Mouse (Mus musculus): ENCODE data around the gene Gm21060. TPM values are rescaled to one million over a fixed set of nuclear protein-coding genes. Genes with fewer than 3 reads are reported as not detected.
"Not testable (repeated sequence)": the region's sequence is repeated elsewhere in the genome, so short reads cannot be mapped to it uniquely, and the experiment has no call there.

Gene Gm21060
- not detected in 2 replicates for total RNA-seq (2014; rRNA removed)
- polyA plus RNA-seq (2012; rRNA removed), result not detected in 2 replicates

DNA sequence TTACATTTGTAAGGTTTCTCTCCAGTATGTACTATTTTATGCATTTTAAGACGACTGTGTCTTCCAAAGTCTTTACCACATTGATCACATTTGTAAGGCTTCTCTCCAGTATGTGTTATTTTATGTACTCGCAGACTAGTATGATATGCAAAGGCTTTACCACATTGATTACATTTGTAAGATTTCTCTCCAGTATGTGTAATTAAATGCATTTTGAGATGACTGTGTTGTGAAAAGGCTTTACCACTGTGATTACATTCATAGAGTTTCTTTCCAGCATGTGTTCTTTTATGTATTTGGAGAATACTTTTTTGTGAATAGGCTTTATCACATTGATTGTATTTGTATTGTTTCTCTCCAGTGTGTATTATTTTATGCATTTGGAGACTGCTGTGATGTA lies at the start of gene Gm21060:
Gene Gm21060 (minus strand): TSS at position 101 of the 400 bp plus-strand sequence.
- no peak for DNase-seq (ENCODE audit: extremely low read depth, low read depth, low spot score)
- TF ChIP-seq CTCF (IDR thresholded peaks at IDR 0.05; ENCODE audit: low read depth, low read length) (no peak), POLR2A (IDR thresholded peaks at IDR 0.05; ENCODE audit: extremely low read depth, insufficient read depth, low read length) (no peak)

DNA sequence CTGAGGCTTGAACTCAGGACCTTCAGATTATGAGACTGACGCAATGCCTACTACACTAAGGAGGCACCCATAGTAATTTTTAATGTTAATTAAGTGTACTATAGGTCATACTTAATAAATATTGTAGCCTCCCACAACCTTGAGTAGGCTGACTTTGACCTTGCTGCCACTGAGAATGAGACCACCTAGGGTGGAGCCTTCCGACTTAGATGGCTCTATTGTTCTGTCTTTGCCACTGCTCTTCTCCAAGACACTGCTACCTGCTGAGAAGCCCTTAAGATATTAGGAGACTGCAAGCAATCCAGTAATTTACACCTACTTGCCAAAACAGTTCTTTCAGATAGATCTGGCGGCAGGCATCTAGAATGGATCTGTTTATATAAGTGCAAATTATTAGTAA lies 24.0 kb upstream of the Gm21060 start:
- not testable (repeated sequence) for H3K27me3 ChIP-seq (ENCODE audit: control insufficient read depth, insufficient read depth, low read length); H3K79me2 ChIP-seq (ENCODE audit: control insufficient read depth, insufficient read depth, low read length); H3K4me3 ChIP-seq (ENCODE audit: insufficient read depth, low read depth, low read length); DNase-seq (ENCODE audit: extremely low read depth, low read depth, low spot score); H3K9ac ChIP-seq (ENCODE audit: low read depth, low read length); H3K4me1 ChIP-seq (ENCODE audit: control insufficient read depth, insufficient read depth, low read length); H3K36me3 ChIP-seq (ENCODE audit: control insufficient read depth, insufficient read depth, low read length); H3K27ac ChIP-seq (replicated peaks; ENCODE audit: insufficient read depth, low read depth, low read length)
- WGBS, result 94% methylated on average over 3 of the region's 3 CpGs

More for the DNA sequence above, at the start of gene Gm21060:
- Histone ChIP-seq H3K79me2 (ENCODE audit: control insufficient read depth, insufficient read depth, low read length) (no peaks in the 10 kb centered on the region), H3K9ac (ENCODE audit: low read depth, low read length) (no peak within 1 kb of the TSS), H3K4me3 (ENCODE audit: insufficient read depth, low read depth, low read length) (no peak within 1 kb of the TSS), H3K27me3 (ENCODE audit: control insufficient read depth, insufficient read depth, low read length) (no peaks in the 10 kb centered on the region), H3K4me1 (ENCODE audit: control insufficient read depth, insufficient read depth, low read length) (no peaks in the 10 kb centered on the region), H3K36me3 (ENCODE audit: control insufficient read depth, insufficient read depth, low read length) (no peaks in the 10 kb centered on the region), H3K27ac (replicated peaks; ENCODE audit: insufficient read depth, low read depth, low read length) (no peak within 1 kb of the TSS)
- 92% methylated on average over 2 of the region's 2 CpGs for WGBS

DNA sequence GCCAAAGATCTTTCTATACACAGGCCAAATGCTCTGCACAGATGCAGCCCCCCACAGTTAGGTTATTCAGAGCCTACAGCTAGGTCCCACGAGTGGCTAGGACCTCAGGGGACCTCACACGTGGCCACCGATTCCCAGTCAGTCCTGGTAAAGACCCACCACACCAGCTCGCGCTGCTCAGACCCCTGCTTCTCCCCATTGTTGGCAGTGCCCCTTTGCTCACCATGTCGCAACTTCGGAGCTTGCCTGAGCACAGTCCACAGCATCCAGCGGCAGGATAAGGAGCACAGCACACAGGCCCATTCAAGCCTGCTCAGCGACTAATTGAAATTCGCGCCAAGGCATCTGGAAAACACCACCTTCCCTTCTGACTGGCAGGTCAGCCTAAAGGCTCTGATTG lies 16.3 kb upstream of the Gm21060 start:
- not testable (repeated sequence) for DNase-seq (ENCODE audit: extremely low read depth, low read depth, low spot score); H3K9ac ChIP-seq (ENCODE audit: low read depth, low read length); H3K36me3 ChIP-seq (ENCODE audit: control insufficient read depth, insufficient read depth, low read length); H3K27ac ChIP-seq (replicated peaks; ENCODE audit: insufficient read depth, low read depth, low read length); H3K27me3 ChIP-seq (ENCODE audit: control insufficient read depth, insufficient read depth, low read length); H3K79me2 ChIP-seq (ENCODE audit: control insufficient read depth, insufficient read depth, low read length); H3K4me1 ChIP-seq (ENCODE audit: control insufficient read depth, insufficient read depth, low read length); H3K4me3 ChIP-seq (ENCODE audit: insufficient read depth, low read depth, low read length)
- 40% methylated on average over 11 of the region's 11 CpGs for WGBS

GRCm38 (mm10) chr19:61312400-61312799 lies 15.5 kb upstream of the Gm21060 start:
- not testable (repeated sequence) for H3K27ac ChIP-seq (replicated peaks; ENCODE audit: insufficient read depth, low read depth, low read length); H3K79me2 ChIP-seq (ENCODE audit: control insufficient read depth, insufficient read depth, low read length); H3K4me3 ChIP-seq (ENCODE audit: insufficient read depth, low read depth, low read length); DNase-seq (ENCODE audit: extremely low read depth, low read depth, low spot score); H3K36me3 ChIP-seq (ENCODE audit: control insufficient read depth, insufficient read depth, low read length); H3K4me1 ChIP-seq (ENCODE audit: control insufficient read depth, insufficient read depth, low read length); H3K9ac ChIP-seq (ENCODE audit: low read depth, low read length); H3K27me3 ChIP-seq (ENCODE audit: control insufficient read depth, insufficient read depth, low read length)
- WGBS, result 91% methylated on average over 10 of the region's 10 CpGs

DNA sequence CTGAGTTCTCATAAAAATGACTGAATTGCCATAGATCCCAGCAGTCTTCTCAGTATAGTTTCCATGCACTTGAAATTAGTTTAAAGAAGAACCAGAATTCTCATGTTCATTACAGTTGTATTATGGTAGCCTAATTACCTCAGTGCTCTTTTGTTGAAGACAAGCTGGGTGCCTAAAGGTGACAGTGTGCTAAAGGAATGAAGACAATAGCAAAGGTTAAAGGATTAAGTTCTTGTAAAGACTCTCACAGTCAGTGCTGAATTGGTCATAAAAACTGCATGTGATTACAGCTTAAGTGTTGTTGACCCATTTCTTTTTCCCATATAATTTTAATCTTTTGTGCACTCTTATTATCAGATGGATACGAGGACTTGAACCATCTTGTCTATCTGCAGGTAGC lies 11.2 kb upstream of the Gm21060 start:
- WGBS, result 53% methylated on average over 1 of the region's 1 CpGs
- H3K4me1 ChIP-seq (ENCODE audit: control insufficient read depth, insufficient read depth, low read length), result not testable (repeated sequence)

GRCm38 (mm10) chr19:61285033-61285432 lies 11.8 kb downstream of the Gm21060 start:
- H3K79me2 ChIP-seq (ENCODE audit: control insufficient read depth, insufficient read depth, low read length); H3K4me3 ChIP-seq (ENCODE audit: insufficient read depth, low read depth, low read length): not testable (repeated sequence)
- 72% methylated on average over 4 of the region's 4 CpGs for WGBS

More for the DNA sequence above, 11.2 kb upstream of the Gm21060 start:
- H3K27me3 ChIP-seq (ENCODE audit: control insufficient read depth, insufficient read depth, low read length); DNase-seq (ENCODE audit: extremely low read depth, low read depth, low spot score); H3K4me3 ChIP-seq (ENCODE audit: insufficient read depth, low read depth, low read length); H3K79me2 ChIP-seq (ENCODE audit: control insufficient read depth, insufficient read depth, low read length); H3K9ac ChIP-seq (ENCODE audit: low read depth, low read length); H3K27ac ChIP-seq (replicated peaks; ENCODE audit: insufficient read depth, low read depth, low read length); H3K36me3 ChIP-seq (ENCODE audit: control insufficient read depth, insufficient read depth, low read length): not testable (repeated sequence)

DNA sequence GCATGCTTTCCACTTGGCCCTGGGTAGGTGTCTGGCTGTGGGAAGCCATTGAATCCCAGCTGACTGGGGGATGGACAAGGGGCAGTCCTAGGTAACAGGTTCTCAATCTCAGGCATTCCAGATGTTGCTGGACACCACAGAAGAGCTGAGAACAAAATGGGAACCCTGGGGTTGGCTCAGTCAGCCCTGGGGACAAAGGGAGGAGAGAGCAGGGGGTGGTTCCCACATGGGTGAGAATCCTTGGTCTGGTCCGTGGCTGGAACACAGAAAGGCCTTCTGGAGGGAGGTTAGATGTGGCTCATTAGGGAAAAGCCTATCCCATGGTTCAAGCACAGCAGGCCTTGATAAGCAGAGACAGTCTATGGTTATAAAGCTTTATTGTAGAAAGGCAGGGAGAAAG lies 13.3 kb downstream of the Gm21060 start:
- TF ChIP-seq CTCF (IDR thresholded peaks at IDR 0.05; ENCODE audit: low read depth, low read length) (no peak), POLR2A (IDR thresholded peaks at IDR 0.05; ENCODE audit: extremely low read depth, insufficient read depth, low read length) (no peak)
- H3K4me3 ChIP-seq (ENCODE audit: insufficient read depth, low read depth, low read length), result no peak overlapping the region
- no peaks in the 10 kb centered on the region for H3K27me3 ChIP-seq (ENCODE audit: control insufficient read depth, insufficient read depth, low read length)
- no peak overlapping the region for H3K9ac ChIP-seq (ENCODE audit: low read depth, low read length)
- no peak overlapping the region for H3K27ac ChIP-seq (replicated peaks; ENCODE audit: insufficient read depth, low read depth, low read length)
- H3K79me2 ChIP-seq (ENCODE audit: control insufficient read depth, insufficient read depth, low read length), result no peaks in the 10 kb centered on the region
- WGBS, result 47% methylated on average over 1 of the region's 1 CpGs
- no peaks in the 10 kb centered on the region for H3K4me1 ChIP-seq (ENCODE audit: control insufficient read depth, insufficient read depth, low read length)
- no peak for DNase-seq (ENCODE audit: extremely low read depth, low read depth, low spot score)
- H3K36me3 ChIP-seq (ENCODE audit: control insufficient read depth, insufficient read depth, low read length), result no peaks in the 10 kb centered on the region

More at GRCm38 (mm10) chr19:61285033-61285432, 11.8 kb downstream of the Gm21060 start:
- H3K36me3 ChIP-seq (ENCODE audit: control insufficient read depth, insufficient read depth, low read length); H3K9ac ChIP-seq (ENCODE audit: low read depth, low read length); H3K4me1 ChIP-seq (ENCODE audit: control insufficient read depth, insufficient read depth, low read length); H3K27ac ChIP-seq (replicated peaks; ENCODE audit: insufficient read depth, low read depth, low read length); DNase-seq (ENCODE audit: extremely low read depth, low read depth, low spot score); H3K27me3 ChIP-seq (ENCODE audit: control insufficient read depth, insufficient read depth, low read length): not testable (repeated sequence)

Data from liver, adult 2 months (tissue).